Mouse (Mus musculus) bone marrow, adult 2 months (tissue): Measurements from ENCODE around the gene Oser1. TPM values are rescaled to one million over a fixed set of nuclear protein-coding genes. Genes with fewer than 3 reads are reported as not detected.

Source experiments
- H3K27ac ChIP-seq: fragments of 200-500 bp; 2 replicates; pipeline ENCODE4 v1.5.1; 2012; ENCODE audit warnings: low read depth, mild to moderate bottlenecking, control low read depth, inconsistent platforms, low read length; ENCODE audit not compliant: control insufficient read depth, poor library complexity, insufficient read depth
- H3K4me1 ChIP-seq: fragments of 200-500 bp; 2 replicates; pipeline ENCODE4 v1.6.1; 2011; ENCODE audit warnings: low read length; ENCODE audit not compliant: control insufficient read depth, insufficient read depth
- H3K4me3 ChIP-seq: fragments of 200-500 bp; replicated peaks from 2 replicates; pipeline ENCODE3; 2011; ENCODE audit warnings: mild to moderate bottlenecking, low read depth, low read length, control low read depth; ENCODE audit not compliant: control insufficient read depth
- CTCF ChIP-seq: fragments of 200-500 bp; IDR thresholded peaks from 2 replicates; pipeline ENCODE4 v1.5.1; 2011; ENCODE audit warnings: low read length, control low read depth; ENCODE audit not compliant: control insufficient read depth, insufficient read depth
- POLR2A ChIP-seq: fragments of 200-500 bp; IDR thresholded peaks from 2 replicates; pipeline ENCODE4 v1.6.1; 2011; ENCODE audit warnings: low read depth, mild to moderate bottlenecking, control low read depth, low read length, borderline replicate concordance; ENCODE audit not compliant: control insufficient read depth
- WGBS: fragments of 180-500 bp; shearing (Covaris S2); methylation state at CpG from one replicate; pipeline ENCODE4 v1.1.7; 2018; 5-methylcytosine and 5-hydroxymethylcytosine counted together
- polyA plus RNA-seq: library from polyadenylated mRNA; stranded (reverse); fragments of >200 nt; gene quantifications from 2 replicates; pipeline ENCODE4 v1.2.4, GENCODE M21; 2011; ENCODE audit warnings: low replicate concordance; ENCODE audit not compliant: missing spikeins, insufficient read depth, insufficient read length

The Oser1 gene
- polyA plus RNA-seq, 1 experiment: 70.4 TPM

DNA sequence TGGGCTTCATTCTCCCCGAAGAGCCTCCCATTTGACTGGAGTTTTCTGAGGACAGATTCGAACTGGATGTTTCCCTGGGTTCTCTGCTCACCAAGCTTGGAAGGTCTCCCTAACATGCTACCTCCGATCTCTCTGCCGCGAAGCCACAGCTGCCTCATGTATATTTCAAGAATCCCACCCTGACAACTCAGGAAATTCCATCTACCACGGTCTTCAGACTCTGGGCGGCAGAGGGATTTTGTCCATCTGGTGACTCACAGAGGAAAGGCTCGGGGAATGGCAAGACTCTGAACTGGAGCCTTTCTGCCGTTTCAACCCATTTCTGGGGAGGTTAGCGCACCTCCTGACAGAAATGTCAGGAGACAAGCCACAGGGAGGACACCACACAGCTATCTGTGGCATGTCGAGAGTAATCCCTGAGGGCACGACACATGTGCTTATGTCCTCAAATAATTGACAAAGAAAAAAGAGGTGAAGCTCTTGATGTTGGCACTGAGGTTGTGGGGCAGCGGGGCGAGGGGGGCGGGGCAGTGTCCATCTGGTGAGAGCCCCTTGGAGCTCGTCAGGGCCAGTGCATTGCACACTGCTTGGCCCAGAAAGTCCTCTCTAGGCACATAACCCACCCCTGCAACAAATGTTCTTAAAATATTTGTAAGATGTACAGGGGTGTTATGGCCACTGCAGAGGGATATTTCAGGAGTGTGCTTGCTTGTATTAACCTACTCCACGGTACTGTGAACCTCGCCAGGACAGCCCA lies 59.5 kb downstream of the Oser1 start:
- H3K4me3 ChIP-seq: no peak overlapping the region
- H3K4me1 ChIP-seq: no peaks in the 10 kb centered on the region
- H3K27ac ChIP-seq: no peak overlapping the region
- TF ChIP-seq POLR2A (no peak), CTCF (no peak)
- WGBS: 70% methylated on average over 18 of the region's 18 CpGs

- H3K27ac ChIP-seq: no peak overlapping the region
- no peaks in the 10 kb centered on the region for H3K4me1 ChIP-seq
- 66% methylated on average over 12 of the region's 12 CpGs for WGBS
- no peak for TF ChIP-seq POLR2A
- TF ChIP-seq CTCF: no peak
- no peak overlapping the region for H3K4me3 ChIP-seq
Observed at GRCm38 (mm10) chr2:163362940-163363921, 61.3 kb downstream of the Oser1 start.

DNA sequence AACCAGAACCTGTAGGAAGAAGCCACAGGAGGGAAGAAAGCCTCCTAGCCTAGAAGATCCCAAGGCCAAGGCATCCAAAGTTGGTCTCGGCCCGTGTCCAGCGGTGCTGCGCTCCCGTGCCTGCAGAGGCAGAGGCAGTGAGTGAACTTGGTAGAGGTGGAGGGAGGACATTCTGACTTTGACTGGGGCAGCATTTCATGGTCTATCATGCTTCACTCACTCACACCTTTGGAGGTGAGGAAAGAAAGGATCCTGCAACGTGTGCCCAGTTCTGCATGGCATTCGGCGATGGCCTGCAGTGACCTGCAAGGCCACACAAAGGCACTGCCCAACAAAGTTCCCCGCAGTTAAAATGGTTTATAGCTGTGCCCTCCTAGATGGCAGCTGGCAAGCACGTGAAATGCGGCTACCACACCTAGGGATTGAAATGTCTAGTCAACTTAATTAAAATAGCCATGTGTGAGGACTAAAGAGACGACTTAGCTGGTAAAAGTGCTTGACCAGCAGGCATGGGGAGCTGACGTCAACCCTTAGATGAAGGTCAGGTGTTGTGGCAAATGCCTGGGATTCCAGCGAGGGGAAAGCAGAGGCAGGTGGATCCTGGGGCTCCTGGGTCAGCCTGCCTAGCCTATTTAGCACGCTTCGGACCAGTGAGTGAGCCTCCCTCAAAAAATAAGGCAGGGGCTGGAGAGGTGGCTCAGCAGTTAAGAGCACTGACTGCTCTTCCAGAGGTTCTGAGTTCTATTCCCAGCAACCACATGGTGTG lies 63.5 kb downstream of the Oser1 start:
- 81% methylated on average over 16 of the region's 16 CpGs for WGBS

GRCm38 (mm10) chr2:163359253-163359652 lies 65.2 kb downstream of the Oser1 start:
- H3K4me1 ChIP-seq: no peaks in the 10 kb centered on the region
- no peak overlapping the region for H3K27ac ChIP-seq

More for the DNA sequence above, 63.5 kb downstream of the Oser1 start:
- Histone ChIP-seq H3K4me1 (no peaks in the 10 kb centered on the region), H3K27ac (no peak overlapping the region), H3K4me3 (no peak overlapping the region)
- TF ChIP-seq POLR2A (no peak), CTCF (no peak)

DNA sequence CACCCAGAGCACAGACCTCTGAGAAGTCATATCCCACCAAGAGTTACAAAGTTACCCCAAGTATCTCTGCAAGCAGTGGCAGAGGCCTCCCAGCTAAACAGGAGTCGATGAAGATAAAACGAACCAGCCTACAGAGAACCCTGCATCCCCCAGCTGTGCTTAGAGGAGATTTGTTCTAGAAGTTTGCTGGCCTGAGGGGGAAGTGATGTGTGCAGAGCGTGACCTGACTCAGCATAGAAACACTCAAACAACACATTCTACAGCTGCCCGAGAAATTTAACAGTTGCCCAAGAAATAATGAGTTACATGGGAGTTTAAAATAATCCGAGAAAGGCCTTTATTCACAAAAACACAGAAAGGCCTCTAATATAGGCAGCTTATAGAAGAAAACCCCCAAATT lies 65.8 kb downstream of the Oser1 start:
- TF ChIP-seq CTCF (no peak), POLR2A (no peak)
- no peak overlapping the region for H3K4me3 ChIP-seq
- H3K4me1 ChIP-seq: no peaks in the 10 kb centered on the region
- no peak overlapping the region for H3K27ac ChIP-seq
- 51% methylated on average over 5 of the region's 5 CpGs for WGBS

More at GRCm38 (mm10) chr2:163359253-163359652, 65.2 kb downstream of the Oser1 start:
- TF ChIP-seq CTCF: no peak
- TF ChIP-seq POLR2A: no peak
- WGBS: 55% methylated on average over 2 of the region's 2 CpGs
- H3K4me3 ChIP-seq: no peak overlapping the region

- peak overlapping the region; percentile 36; the same call in 1 of the 2 replicates for H3K27ac ChIP-seq
- WGBS: 71% methylated on average over 12 of the region's 12 CpGs
- H3K4me3 ChIP-seq: peak overlapping the region; percentile 5
Observed at GRCm38 (mm10) chr2:163356113-163356840, 68.2 kb downstream of the Oser1 start.

More at GRCm38 (mm10) chr2:163356113-163356840, 68.2 kb downstream of the Oser1 start:
- no peaks in the 10 kb centered on the region for H3K4me1 ChIP-seq
- TF ChIP-seq POLR2A (no peak), CTCF (no peak)

Other genes starting within 250 kb of the Oser1 start
- gene Tox2, start 221.6 kb downstream of the Oser1 start, polyA plus RNA-seq: 0.67 and 1.2 TPM in 2 replicates
- gene Jph2, start 26.7 kb downstream of the Oser1 start, polyA plus RNA-seq: 0.23 TPM in 1 of 2 replicates, not detected in the other
- gene Gdap1l1, start 13.8 kb upstream of the Oser1 start, polyA plus RNA-seq: not detected in 2 replicates
- 1.6 and 4.5 TPM in 2 replicates for gene Fitm2, start 47.9 kb upstream of the Oser1 start, polyA plus RNA-seq
- not detected in 2 replicates for gene R3hdml, start 67.6 kb upstream of the Oser1 start, polyA plus RNA-seq
- gene Hnf4a, start 82.1 kb upstream of the Oser1 start, polyA plus RNA-seq: 1.1 and 3.0 TPM in 2 replicates
- gene Ttpal, start 177.6 kb upstream of the Oser1 start, polyA plus RNA-seq: 11.5 and 19.8 TPM in 2 replicates
- gene Serinc3, start 220.4 kb upstream of the Oser1 start, polyA plus RNA-seq: 328 and 366 TPM in 2 replicates
- 109 and 152 TPM in 2 replicates for gene Pkig, start 233.7 kb upstream of the Oser1 start, polyA plus RNA-seq